Mouse (Mus musculus): Measurements from ENCODE around the gene Zfhx2. TPM values are rescaled to one million over a fixed set of nuclear protein-coding genes. Genes with fewer than 3 reads are reported as not detected.

Gene Zfhx2
- total RNA-seq, 1 experiment from 2014 or later: 3.1 TPM

DNA sequence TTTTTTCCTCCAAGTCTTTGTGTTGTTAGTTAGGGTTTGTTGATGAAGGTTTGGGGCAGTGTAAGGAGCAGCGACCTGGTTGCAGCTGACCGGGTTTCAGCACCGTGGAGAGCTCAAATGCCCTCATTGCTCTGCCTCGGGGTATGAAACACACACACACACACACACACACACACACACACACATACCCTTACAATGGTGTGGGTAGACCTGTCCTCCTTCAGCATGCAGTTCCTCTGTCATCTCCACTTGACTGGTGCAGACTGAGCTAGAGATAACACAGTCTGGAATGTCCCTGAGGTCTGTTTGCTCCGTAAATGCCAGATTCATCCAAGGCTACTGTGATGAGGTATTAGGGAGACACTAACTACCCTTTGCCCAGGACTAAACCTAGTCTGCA is 64.9 kb downstream of the Zfhx2 start:
- no peak for ATAC-seq (replicated peaks in 1 of 2; ENCODE audit: insufficient read depth in 1 of 2, low FRiP score in 2 of 2, low TSS enrichment in 1 of 2, low read depth in 1 of 2, poor library complexity in 2 of 2, severe bottlenecking in 2 of 2)

DNA sequence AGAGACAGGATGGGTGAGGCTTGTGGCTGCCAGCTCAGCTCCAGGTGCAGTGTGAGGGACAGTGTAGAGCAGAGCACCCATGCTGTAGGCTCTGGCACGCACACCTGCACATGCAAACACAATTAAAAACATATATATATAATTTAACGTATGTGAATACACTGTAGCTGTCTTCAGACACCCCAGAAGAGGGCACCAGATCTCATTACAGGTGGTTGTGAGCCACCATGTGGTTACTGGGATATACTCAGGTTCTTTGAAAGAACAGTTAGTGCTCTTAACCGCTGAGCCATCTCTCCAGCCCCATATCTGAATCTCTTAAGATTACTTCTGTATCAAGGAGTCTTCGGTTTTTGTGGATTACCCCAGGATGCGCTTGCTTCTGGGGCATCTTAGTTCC is 66.6 kb downstream of the Zfhx2 start:
- ATAC-seq (replicated peaks in 1 of 2; ENCODE audit: insufficient read depth in 1 of 2, low FRiP score in 2 of 2, low TSS enrichment in 1 of 2, low read depth in 1 of 2, poor library complexity in 2 of 2, severe bottlenecking in 2 of 2): no peak

DNA sequence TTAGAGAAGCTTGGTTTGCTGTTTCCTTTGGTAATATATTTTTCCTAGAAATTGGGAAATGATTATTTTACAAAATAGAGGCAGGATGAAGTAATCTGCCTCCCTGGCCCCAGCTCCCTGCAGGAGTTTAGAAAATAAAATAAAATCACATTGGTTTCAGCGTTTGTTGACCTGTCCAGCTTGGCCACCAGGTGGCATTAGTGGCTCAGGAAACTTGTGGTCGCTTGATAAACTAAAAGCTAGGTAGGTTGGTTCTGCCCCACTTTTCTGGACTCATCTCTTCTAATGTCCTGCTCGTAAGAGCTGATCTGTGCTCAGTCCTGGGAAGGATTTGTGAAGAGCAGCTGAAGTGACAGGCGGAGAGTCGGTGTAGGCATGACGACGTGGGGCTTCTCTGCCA is 67.9 kb downstream of the Zfhx2 start:
- peak; percentile 48 to 59; a peak in 3 of 4 replicates for ATAC-seq (replicated peaks in 1 of 2; ENCODE audit: insufficient read depth in 1 of 2, low FRiP score in 2 of 2, low TSS enrichment in 1 of 2, low read depth in 1 of 2, poor library complexity in 2 of 2, severe bottlenecking in 2 of 2)

DNA sequence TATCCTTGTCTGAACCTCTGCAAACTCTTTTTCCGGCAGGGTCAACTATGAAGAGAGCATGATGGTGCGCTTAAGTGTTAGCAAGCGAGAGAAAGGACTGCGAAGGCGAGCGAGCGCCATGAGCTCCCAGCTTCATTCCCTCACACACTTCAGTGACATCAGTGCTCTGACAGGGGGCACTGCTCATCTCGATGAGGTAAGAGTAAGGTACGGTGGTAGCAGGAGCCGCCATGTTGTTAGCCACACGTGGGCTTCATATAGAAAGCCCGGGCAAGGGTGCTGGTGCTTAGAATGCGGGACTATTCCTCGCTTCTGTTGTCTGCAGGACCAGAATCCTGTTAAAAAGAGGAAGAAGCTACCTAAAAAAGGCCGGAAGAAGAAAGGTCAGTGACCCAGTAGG is 69.1 kb downstream of the Zfhx2 start:
- no peak for ATAC-seq (replicated peaks in 1 of 2; ENCODE audit: insufficient read depth in 1 of 2, low FRiP score in 2 of 2, low TSS enrichment in 1 of 2, low read depth in 1 of 2, poor library complexity in 2 of 2, severe bottlenecking in 2 of 2)

DNA sequence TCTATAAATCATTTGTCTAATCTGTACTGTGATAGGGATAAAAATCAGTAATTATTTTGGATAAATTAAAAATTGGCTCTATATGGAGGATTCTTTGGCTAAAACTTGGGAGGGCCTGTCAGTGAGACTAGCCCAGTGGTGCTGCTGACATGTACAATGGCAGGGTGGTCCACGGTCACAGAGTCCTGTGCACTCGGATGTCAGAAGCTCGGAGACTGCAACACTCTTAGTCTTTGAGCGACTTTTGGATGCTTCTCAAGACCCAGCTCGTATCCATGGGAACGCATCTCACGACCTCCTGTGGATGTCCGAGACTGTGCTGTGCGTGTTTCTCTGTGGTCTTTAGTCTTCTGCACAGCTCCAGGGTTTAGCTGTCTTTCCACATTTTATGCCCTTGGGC is 71.7 kb downstream of the Zfhx2 start:
- no peak for ATAC-seq (replicated peaks in 1 of 2; ENCODE audit: insufficient read depth in 1 of 2, low FRiP score in 2 of 2, low TSS enrichment in 1 of 2, low read depth in 1 of 2, poor library complexity in 2 of 2, severe bottlenecking in 2 of 2)

DNA sequence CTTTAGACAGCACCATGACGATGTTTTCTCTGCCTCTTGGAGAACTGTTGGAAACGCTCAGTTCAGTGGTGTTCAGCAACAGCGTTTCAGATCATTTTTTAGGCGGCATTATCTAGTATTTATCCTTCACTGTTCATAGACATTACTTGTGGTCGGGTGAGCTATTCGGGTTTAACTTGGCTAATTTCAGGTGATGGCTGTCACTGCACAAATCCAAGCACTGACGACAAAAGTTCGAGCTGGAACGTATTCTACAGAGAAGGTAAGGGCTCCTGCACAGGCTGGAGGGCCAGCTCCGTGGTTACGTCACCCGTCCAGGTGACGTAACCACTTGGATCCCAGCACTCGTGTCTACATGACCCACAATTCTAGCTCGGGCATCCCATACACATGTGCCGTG is 75.2 kb downstream of the Zfhx2 start:
- no peak for ATAC-seq (replicated peaks in 1 of 2; ENCODE audit: insufficient read depth in 1 of 2, low FRiP score in 2 of 2, low TSS enrichment in 1 of 2, low read depth in 1 of 2, poor library complexity in 2 of 2, severe bottlenecking in 2 of 2)

DNA sequence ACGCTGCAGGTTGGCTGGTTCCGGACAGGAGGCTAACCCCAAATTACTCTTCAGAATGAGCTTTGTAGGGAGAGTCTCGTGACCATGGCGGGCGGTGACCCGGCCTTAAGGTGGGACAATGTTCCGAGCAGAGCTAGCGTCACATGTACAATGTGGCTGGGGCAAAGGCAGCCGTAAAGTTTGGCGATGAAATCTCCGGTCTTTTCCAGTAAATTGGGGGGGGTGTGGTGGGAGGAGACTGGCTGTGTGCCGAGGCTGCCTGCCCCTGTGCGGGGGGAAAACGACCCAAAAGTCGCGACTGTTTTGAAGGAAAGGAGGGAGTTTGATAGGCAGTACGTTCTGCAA is 76.4 kb downstream of the Zfhx2 start:
- ATAC-seq (replicated peaks in 1 of 2; ENCODE audit: insufficient read depth in 1 of 2, low FRiP score in 2 of 2, low TSS enrichment in 1 of 2, low read depth in 1 of 2, poor library complexity in 2 of 2, severe bottlenecking in 2 of 2): no peak; a peak in 1 of 4 replicates

DNA sequence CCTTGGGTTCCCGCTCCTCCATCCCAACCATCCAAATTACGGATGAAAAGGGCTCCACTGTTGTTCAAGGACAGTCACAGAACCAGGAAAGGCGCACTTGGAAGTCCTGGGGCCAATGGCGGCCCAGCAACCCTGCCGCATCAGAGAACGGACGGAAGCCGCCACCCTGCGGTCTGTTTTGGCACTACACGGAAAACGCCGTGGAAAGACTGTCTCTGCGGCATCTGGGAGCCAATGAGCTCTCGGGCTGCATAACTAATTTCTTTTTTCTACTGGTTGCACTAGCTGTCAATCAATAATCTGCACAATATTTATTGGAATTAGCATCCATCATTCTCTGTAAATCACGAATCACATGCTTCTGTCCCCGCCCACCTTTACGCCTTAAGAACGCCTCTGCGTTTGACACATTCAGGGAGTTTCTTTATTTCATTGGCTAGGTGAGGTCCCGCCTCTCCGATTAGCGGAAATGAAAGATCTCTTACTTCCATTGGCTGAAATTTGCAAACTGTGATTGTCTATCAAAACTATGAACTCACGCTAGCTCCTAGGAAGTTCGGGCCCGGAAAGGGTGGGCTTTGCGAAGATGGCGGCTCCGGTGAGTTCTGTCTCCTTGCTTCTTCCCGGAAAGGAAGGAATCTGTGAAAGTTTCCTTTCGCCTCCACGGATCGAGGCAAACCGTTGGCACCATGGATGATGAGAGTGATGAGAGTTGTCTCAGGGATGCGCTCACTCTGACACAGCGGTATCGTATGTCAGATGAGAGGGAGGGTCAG is 76.9 kb downstream of the Zfhx2 start, which contains the start of gene Ngdn:
TSS of gene Ngdn (plus strand) at position 464 of the 776 bp plus-strand sequence.
- ATAC-seq (replicated peaks in 1 of 2; ENCODE audit: insufficient read depth in 1 of 2, low FRiP score in 2 of 2, low TSS enrichment in 1 of 2, low read depth in 1 of 2, poor library complexity in 2 of 2, severe bottlenecking in 2 of 2): peak; percentile 94 to 97

DNA sequence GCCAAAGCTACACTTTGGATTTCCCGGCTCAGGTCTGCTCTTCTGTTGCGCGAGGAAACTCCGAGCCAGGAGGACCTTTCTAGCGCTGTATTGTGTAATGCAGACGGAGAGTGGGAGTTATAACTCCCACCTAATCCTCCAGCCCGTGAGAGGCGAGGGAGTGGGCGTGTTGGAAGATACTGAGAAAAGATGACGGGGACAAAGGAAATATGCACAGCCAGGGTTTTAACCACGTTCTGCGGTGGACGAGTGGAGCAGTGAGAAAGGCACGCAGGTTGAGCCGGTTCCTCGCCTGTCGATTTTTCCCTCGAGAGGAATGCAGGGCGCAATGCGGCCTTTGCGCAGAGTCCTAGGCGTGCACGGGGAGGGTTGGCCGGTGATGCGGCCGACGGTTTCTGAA is 77.5 kb downstream of the Zfhx2 start:
- peak; percentile 37 to 42 for ATAC-seq (replicated peaks in 1 of 2; ENCODE audit: insufficient read depth in 1 of 2, low FRiP score in 2 of 2, low TSS enrichment in 1 of 2, low read depth in 1 of 2, poor library complexity in 2 of 2, severe bottlenecking in 2 of 2)

DNA sequence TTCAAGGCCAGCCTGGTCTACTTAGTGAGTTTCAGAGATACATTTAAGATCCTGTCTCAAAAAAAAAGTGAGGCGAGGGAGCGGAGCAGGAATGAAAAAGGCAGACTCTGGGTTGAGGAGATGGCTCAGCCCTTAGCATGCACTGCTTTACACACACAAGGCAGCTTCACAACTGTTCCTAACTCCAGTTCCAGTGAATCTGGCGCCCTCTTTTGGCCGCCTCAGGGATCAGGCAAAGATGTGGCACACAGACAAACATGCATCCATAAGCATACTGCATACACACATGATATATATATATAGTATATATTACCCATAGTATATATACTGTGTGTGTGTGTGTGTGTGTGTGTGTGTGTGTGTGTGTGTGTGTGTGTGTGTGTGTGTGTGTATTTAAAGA is 81.0 kb downstream of the Zfhx2 start:
- no peak for ATAC-seq (replicated peaks in 1 of 2; ENCODE audit: insufficient read depth in 1 of 2, low FRiP score in 2 of 2, low TSS enrichment in 1 of 2, low read depth in 1 of 2, poor library complexity in 2 of 2, severe bottlenecking in 2 of 2)

Other genes starting within 250 kb of the Zfhx2 start
- gene Homez, start 221.4 kb downstream of the Zfhx2 start, total RNA-seq (2017): 11.3 and 19.1 TPM in 2 replicates
- 2.6 and 3.6 TPM in 2 replicates for gene Ppp1r3e, start 214.8 kb downstream of the Zfhx2 start, total RNA-seq (2017)
- 6.1 and 13.1 TPM in 2 replicates for gene Bcl2l2, start 208.9 kb downstream of the Zfhx2 start, total RNA-seq (2017)
- not detected in 2 replicates for gene Gm20521, start 208.9 kb downstream of the Zfhx2 start, total RNA-seq (2017)
- 268 and 313 TPM in 2 replicates for gene Pabpn1, start 199.8 kb downstream of the Zfhx2 start, total RNA-seq (2017)
- gene Slc22a17, start 179.2 kb downstream of the Zfhx2 start, total RNA-seq (2017): 0.94 and 4.6 TPM in 2 replicates
- not detected in 2 replicates for gene Efs, start 166.2 kb downstream of the Zfhx2 start, total RNA-seq (2017)
- gene Il25, start 159.6 kb downstream of the Zfhx2 start, total RNA-seq (2017): not detected in 2 replicates
- not detected in 2 replicates for gene Cmtm5, start 156.1 kb downstream of the Zfhx2 start, total RNA-seq (2017)
- not detected in 2 replicates for gene Myh6, start 125.4 kb downstream of the Zfhx2 start, total RNA-seq (2017)
- gene Gm17428, start 115.4 kb downstream of the Zfhx2 start, total RNA-seq (2017): not detected in 2 replicates
- gene Myh7, start 97.7 kb downstream of the Zfhx2 start, total RNA-seq (2017): not detected in 2 replicates
- 58.0 and 66.5 TPM in 2 replicates for gene Ngdn, start 76.9 kb downstream of the Zfhx2 start, total RNA-seq (2017)
- 9.0 and 17.9 TPM in 2 replicates for gene Thtpa, start 2.5 kb upstream of the Zfhx2 start, total RNA-seq (2017)
- 17.2 and 23.9 TPM in 2 replicates for gene Ap1g2, start 14.3 kb upstream of the Zfhx2 start, total RNA-seq (2017)
- not detected in 2 replicates for gene Jph4, start 24.6 kb upstream of the Zfhx2 start, total RNA-seq (2017)
- 1.1 TPM in 1 of 2 replicates, not detected in the other for gene Dhrs2, start 129.7 kb upstream of the Zfhx2 start, total RNA-seq (2017)

Measured in hematopoietic stem cell, adult 5-6 weeks (primary cell).